Mouse (Mus musculus) induced T-regulatory cell, adult 2 months (primary cell): ENCODE results near the gene Gm20388.
"Not testable (repeated sequence)": the region's sequence is repeated elsewhere in the genome, so short reads cannot be mapped to it uniquely, and the experiment has no call there.

Experiments used
- DNase-seq: peaks from one replicate; pipeline ENCODE4 v3.0.0-alpha.2; 2012; ENCODE audit warnings: low read depth

The Gm20388 gene

GRCm38 (mm10) chr8:123203571-123203970 is 3292.9 kb downstream of the Gm20388 start:
- DNase-seq: peak; percentile 60

- peak; percentile 56 for DNase-seq
These were observed 3301.2 kb downstream of the Gm20388 start for GRCm38 (mm10) chr8:123211876-123212275.

GRCm38 (mm10) chr8:123212321-123213117 is 3301.9 kb downstream of the Gm20388 start, which contains the start of the genes Chmp1a and Spata33:
Chmp1a (minus strand) TSS chr8:123212763.
Spata33 (plus strand) TSS chr8:123212832.
- DNase-seq: peak; percentile 95

- DNase-seq: no peak
These were observed 3302.6 kb downstream of the Gm20388 start for GRCm38 (mm10) chr8:123213118-123213772.

- DNase-seq: no peak
These were observed 3304.8 kb downstream of the Gm20388 start for GRCm38 (mm10) chr8:123215430-123215829.

GRCm38 (mm10) chr8:123220917-123221316 is 3310.3 kb downstream of the Gm20388 start:
- no peak for DNase-seq

GRCm38 (mm10) chr8:123224278-123225266 is 3313.9 kb downstream of the Gm20388 start, which contains the start of gene Cdk10:
Cdk10 (plus strand) TSS chr8:123224842.
- peak; percentile 96 for DNase-seq

GRCm38 (mm10) chr8:123228416-123228815 is 3317.8 kb downstream of the Gm20388 start:
- DNase-seq: no peak

GRCm38 (mm10) chr8:123230326-123230725 is 3319.7 kb downstream of the Gm20388 start:
- DNase-seq: not testable (repeated sequence)

GRCm38 (mm10) chr8:123231742-123232141 is 3321.1 kb downstream of the Gm20388 start:
- no peak for DNase-seq

GRCm38 (mm10) chr8:123232553-123232952 is 3321.9 kb downstream of the Gm20388 start:
- DNase-seq: no peak

GRCm38 (mm10) chr8:123233300-123233699 is 3322.7 kb downstream of the Gm20388 start:
- DNase-seq: no peak

- no peak for DNase-seq
These were observed 3323.1 kb downstream of the Gm20388 start for GRCm38 (mm10) chr8:123233760-123234159.

- DNase-seq: peak; percentile 56
These were observed 3324.4 kb downstream of the Gm20388 start for GRCm38 (mm10) chr8:123234918-123235519.

GRCm38 (mm10) chr8:123235520-123236497 is 3325.2 kb downstream of the Gm20388 start, which contains the start of gene Spata2l:
Spata2l (minus strand) TSS chr8:123236233.
- peak; percentile 96 for DNase-seq

- DNase-seq: no peak
These were observed 3328.8 kb downstream of the Gm20388 start for GRCm38 (mm10) chr8:123239398-123239797.

- DNase-seq: no peak
These were observed 3331.7 kb downstream of the Gm20388 start for GRCm38 (mm10) chr8:123242107-123242923.

GRCm38 (mm10) chr8:123243053-123243452 is 3332.4 kb downstream of the Gm20388 start:
- DNase-seq: no peak

- DNase-seq: no peak
These were observed 3333.7 kb downstream of the Gm20388 start for GRCm38 (mm10) chr8:123244382-123244781.
